ENCODE assay signal across 10 mouse cellular contexts in genomic region chr5:125102907-125103306, GRCm38 (mm10).
DNase-seq lines count a peak whose midpoint lies in the region; ATAC-seq and TF ChIP-seq lines count a peak whose summit lies in the region.
"Had no signal": no experiment of that assay in that cellular context is flagged by ENCODE, and none has a peak within 500 bp of the region (broad histone marks: within the 10 kb centered on the region; RNA-seq: fewer than 3 reads in every experiment).

No protein-coding gene starts in this region.

- no peak overlapping the region for H3K9ac ChIP-seq in kidney, embryonic 16.5 days (replicated peaks; ENCODE audit: low read length)
- H3K9ac ChIP-seq in embryonic facial prominence, embryonic 12.5 days = no peak overlapping the region
- no peak overlapping the region for H3K9ac ChIP-seq in forebrain, postnatal 0 days
- H3K9ac ChIP-seq in midbrain, embryonic 12.5 days (replicated peaks) = no peak overlapping the region

- H3K9me3 ChIP-seq in kidney, embryonic 16.5 days (ENCODE audit: low read length) = no peaks in the 10 kb centered on the region
- H3K9me3 ChIP-seq in embryonic facial prominence, embryonic 12.5 days = no peaks in the 10 kb centered on the region
- no peaks in the 10 kb centered on the region for H3K9me3 ChIP-seq in forebrain, postnatal 0 days (ENCODE audit: low read length)
- H3K9me3 ChIP-seq in midbrain, embryonic 12.5 days = no peaks in the 10 kb centered on the region

- 57% methylated on average over 7 of the region's 7 CpGs for WGBS in kidney, embryonic 16.5 days
- WGBS in embryonic facial prominence, embryonic 12.5 days = 43% methylated on average over 7 of the region's 7 CpGs
- WGBS in forebrain, postnatal 0 days = 12% methylated on average over 7 of the region's 7 CpGs
- 49% methylated on average over 7 of the region's 7 CpGs for WGBS in midbrain, embryonic 12.5 days

- H3K4me1 ChIP-seq in kidney, embryonic 16.5 days (ENCODE audit: insufficient read depth, low read length) = peaks cover 24% of the 10 kb centered on the region
- H3K4me1 ChIP-seq in embryonic facial prominence, embryonic 12.5 days = peaks cover 28% of the 10 kb centered on the region
- H3K4me1 ChIP-seq in forebrain, postnatal 0 days (ENCODE audit: insufficient read depth) = no peaks in the 10 kb centered on the region
- peaks cover 24% of the 10 kb centered on the region for H3K4me1 ChIP-seq in midbrain, embryonic 12.5 days

- no peak for TF ChIP-seq CTCF in forebrain, postnatal 0 days (IDR thresholded peaks at IDR 0.05; ENCODE audit: low read depth)

- no peak for DNase-seq in kidney, adult 18-20 months
- peak; percentile 80 for DNase-seq in forebrain, postnatal 0 days
- no peak for DNase-seq in embryo, embryonic 11 days
- no peak for DNase-seq in adrenal gland, postnatal 4 days (ENCODE audit: low spot score in 2 of 2)
- no peak for DNase-seq in left cerebral cortex, adult 18-20 months (ENCODE audit: low spot score in 2 of 2)
- DNase-seq: gastrocnemius, postnatal 25 days had no signal

- H3K4me3 ChIP-seq in kidney, embryonic 16.5 days (ENCODE audit: low read length) = no peak overlapping the region
- no peak overlapping the region for H3K4me3 ChIP-seq in embryonic facial prominence, embryonic 12.5 days
- no peak overlapping the region for H3K4me3 ChIP-seq in forebrain, postnatal 0 days (ENCODE audit: low read depth, low read length)
- no peak overlapping the region for H3K4me3 ChIP-seq in midbrain, embryonic 12.5 days

- H3K27me3 ChIP-seq in kidney, embryonic 16.5 days (ENCODE audit: insufficient read depth, low read length) = no peaks in the 10 kb centered on the region
- H3K27me3 ChIP-seq in embryonic facial prominence, embryonic 12.5 days = no peaks in the 10 kb centered on the region
- H3K27me3 ChIP-seq in forebrain, postnatal 0 days (ENCODE audit: insufficient read depth, low read length) = no peaks in the 10 kb centered on the region
- H3K27me3 ChIP-seq in midbrain, embryonic 12.5 days = no peaks in the 10 kb centered on the region

- peaks cover 45% of the 10 kb centered on the region for H3K36me3 ChIP-seq in kidney, embryonic 16.5 days (ENCODE audit: insufficient read depth, low read length)
- H3K36me3 ChIP-seq in embryonic facial prominence, embryonic 12.5 days = peaks cover 76% of the 10 kb centered on the region
- H3K36me3 ChIP-seq in forebrain, postnatal 0 days (ENCODE audit: insufficient read depth) = peaks cover 33% of the 10 kb centered on the region
- H3K36me3 ChIP-seq in midbrain, embryonic 12.5 days = peaks cover 69% of the 10 kb centered on the region
- H3K36me3 ChIP-seq: G1E had no signal

- H3K27ac ChIP-seq in kidney, embryonic 16.5 days (ENCODE audit: low read length) = peak overlapping the region; percentile 30; the same call in 1 of the 2 replicates
- peak overlapping the region; percentile 81 for H3K27ac ChIP-seq in embryonic facial prominence, embryonic 12.5 days
- H3K27ac ChIP-seq in forebrain, postnatal 0 days (ENCODE audit: low read depth, low read length) = peak overlapping the region; percentile 59
- H3K27ac ChIP-seq in midbrain, embryonic 12.5 days (replicated peaks) = peak overlapping the region; percentile 76

- no peak overlapping the region for H3K4me2 ChIP-seq in kidney, embryonic 16.5 days (replicated peaks; ENCODE audit: low read depth, low read length)
- 0 out of 2 replicates have a peak overlapping the region, but pooled peaks have one; percentile 9 for H3K4me2 ChIP-seq in embryonic facial prominence, embryonic 12.5 days (replicated peaks)
- H3K4me2 ChIP-seq in forebrain, postnatal 0 days (ENCODE audit: low read depth) = no peak overlapping the region
- H3K4me2 ChIP-seq in midbrain, embryonic 12.5 days (replicated peaks) = no peak overlapping the region

- ATAC-seq in kidney, embryonic 16.5 days (ENCODE audit: low FRiP score, low TSS enrichment) = no peak
- ATAC-seq in embryonic facial prominence, embryonic 12.5 days (ENCODE audit: insufficient number of reproducible peaks, insufficient read depth, low FRiP score, low TSS enrichment) = no peak
- peak; percentile 87 for ATAC-seq in forebrain, postnatal 0 days
- ATAC-seq in midbrain, embryonic 12.5 days (ENCODE audit: low FRiP score, low read depth) = peak; percentile 28

Comparison
In these comparisons a context has a peak if more than half of its experiments do, and no peak if none do; other contexts are left out.
1. ATAC-seq: peak in forebrain, postnatal 0 days (single experiment) and midbrain, embryonic 12.5 days (single experiment); none in kidney, embryonic 16.5 days (single experiment) and embryonic facial prominence, embryonic 12.5 days (single experiment).
2. H3K27ac ChIP-seq: peak in every context shown above with its lines; median percentile 81 in embryonic facial prominence, embryonic 12.5 days; 76 in midbrain, embryonic 12.5 days; 59 in forebrain, postnatal 0 days; 30 in kidney, embryonic 16.5 days.